Mouse (Mus musculus) spleen, postnatal 36 days (tissue): ENCODE results near the gene Ccdc61.
"Not testable (repeated sequence)": the region's sequence is repeated elsewhere in the genome, so short reads cannot be mapped to it uniquely, and the experiment has no call there.

Source experiments
- DNase-seq, 2 experiments: peaks; one replicate each; pipeline ENCODE4 v3.0.0; 2022; ENCODE audit warnings: low spot score in 2 of 2, mixed read lengths in 1 of 2

Gene Ccdc61

DNA sequence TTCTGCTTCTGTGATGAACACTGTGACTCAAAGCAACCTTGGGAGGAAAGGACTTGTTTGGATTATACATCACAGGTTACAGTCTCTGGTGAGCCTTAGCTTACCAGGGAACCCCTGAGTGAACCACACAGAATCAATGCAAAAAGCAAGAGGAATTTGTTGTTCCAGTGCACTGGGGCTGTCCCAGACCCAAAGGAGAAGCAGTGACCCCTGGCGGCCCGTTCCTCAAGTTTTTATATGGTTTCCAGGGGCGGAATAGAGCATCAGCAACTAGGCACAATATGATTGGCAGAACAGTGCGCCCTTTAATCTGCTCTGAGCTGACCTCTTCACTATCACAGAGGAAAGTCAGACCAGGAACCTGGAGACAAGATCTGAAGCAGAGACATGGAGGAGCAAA is 6.0 kb upstream of the Ccdc61 start:
- no peak for DNase-seq

DNA sequence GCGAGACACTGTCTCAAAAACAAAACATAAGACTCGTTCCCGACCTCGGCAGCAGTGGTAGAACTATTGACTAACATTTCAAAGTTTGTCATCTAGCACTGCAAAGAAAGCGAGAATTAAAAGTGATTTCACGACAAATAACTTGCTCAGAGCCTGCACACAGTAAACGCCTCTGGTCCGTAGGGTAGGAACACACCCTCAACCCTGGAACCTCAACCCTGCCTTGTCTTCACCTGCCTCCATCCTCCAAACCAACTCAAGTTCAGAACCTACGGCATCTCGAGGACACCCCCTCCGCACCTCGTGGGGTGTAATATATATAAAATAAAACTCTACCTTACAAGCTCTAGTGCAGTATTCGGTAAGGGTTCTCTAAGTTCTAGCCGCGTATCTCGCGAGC is 418 bp downstream of the Ccdc61 start:
- DNase-seq, result no peak

DNA sequence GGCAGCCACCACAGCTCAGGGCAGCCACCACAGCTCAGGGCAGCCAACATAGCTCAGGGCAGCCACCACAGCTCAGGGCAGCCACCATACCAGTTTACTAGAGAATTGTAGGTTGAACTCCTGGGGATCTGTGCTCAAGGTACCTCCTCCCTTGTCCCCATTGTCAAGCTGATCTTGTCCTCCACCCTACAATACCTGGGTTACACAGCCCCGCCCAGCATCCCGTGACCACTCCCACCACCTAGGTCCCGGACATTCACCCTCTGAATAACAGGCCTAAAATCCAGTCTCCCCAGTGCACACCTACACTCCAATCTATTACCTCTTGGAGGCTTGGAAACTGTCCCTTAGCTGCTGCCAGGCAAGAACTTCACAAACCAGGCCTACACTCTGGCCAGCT is 5.2 kb downstream of the Ccdc61 start:
- no peak for DNase-seq

DNA sequence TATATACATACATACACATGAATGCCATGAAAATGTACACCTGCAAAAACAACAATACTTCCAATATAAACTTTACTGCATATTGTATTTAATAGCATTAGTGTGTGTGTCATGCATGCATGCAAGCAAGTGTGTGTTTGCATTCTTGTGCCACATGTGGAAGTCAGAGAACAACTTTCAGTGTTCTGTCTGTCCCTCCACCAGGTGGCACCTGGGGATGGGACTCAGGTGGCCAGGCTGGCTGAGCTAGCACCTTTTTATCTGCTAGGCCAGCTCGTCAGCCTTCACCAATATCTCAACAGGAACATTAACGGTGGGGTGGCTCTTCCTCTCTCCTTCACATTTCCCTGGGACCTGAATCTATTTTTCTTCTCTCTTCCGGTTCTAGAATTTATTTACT is 7.7 kb downstream of the Ccdc61 start:
- DNase-seq, result no peak

DNA sequence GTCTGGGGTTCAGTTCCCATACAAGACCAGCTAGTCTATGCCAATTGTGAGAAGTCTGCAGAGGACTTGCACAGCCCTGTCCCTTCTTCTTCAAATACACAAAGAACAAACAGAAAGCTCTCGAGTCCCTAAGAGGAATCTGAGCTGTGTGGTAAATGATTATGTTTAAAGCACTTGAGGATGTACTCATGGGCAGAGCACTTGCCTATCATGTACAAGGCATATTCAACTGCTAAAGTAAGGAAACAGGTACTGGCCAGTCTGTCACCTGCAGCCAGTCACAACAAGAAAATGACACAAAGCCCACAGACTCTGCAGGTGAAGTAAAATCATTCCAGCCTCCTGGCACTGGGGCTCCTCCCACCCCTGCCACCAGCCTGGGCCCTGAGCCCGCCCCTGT is 9.7 kb downstream of the Ccdc61 start:
- no peak for DNase-seq

DNA sequence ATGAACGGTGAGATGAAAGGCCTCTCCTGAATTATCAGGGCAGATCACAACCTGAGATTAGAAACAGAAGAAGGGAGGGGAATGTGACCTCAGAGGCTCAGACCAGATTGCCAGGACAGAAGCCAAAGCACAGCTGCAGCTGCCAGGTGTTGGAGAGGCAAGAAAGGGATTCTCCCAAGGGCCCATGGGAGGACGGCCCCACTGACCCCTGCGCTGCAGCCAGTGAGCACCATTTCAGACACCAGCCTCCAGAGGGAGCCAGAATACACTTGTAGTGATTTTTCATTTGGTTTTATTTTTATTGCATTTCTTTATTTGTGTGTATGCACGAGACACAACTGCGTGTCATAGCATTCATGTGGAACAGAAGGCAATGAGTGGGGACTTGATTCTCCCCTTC is 13.7 kb downstream of the Ccdc61 start:
- no peak for DNase-seq

DNA sequence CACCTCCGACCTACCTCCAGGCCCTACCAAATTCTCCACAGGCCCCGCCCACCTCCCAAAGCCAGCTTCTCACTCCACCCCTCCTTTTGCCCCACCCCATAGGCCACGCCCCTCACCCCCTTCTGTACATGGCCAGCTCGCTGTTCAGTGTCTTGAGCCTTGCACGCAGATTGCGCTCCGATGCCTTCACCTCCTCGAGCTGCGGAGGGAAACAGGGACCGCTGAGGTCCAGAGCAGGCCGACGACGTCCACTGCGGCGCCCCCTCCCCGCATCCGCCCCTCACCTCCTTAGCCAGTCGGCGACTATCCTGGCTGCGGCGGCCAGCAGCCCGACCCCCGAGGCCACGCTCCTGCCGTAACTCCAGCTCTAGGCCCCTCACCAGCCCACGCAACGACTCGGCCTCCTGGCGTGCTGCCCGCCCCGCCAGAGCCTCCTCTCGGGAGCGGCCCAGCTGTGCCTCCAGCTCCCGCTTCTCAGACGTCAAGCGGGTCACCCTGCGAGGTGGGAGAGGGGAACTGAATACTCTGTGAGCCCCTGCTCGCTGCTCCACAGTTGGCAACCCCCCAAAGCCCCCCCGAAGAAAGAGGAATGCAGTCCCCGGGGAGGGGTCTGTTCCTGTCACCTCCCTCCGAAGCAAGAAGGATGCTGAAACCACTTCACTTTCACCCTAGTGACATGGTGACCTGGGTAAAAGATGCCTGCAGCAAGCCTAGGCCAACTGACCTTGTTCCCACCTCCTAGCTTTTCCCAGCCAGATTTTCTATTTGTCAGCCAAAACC is 16.4 kb downstream of the Ccdc61 start:
- peak; percentile 13 to 44 for DNase-seq

DNA sequence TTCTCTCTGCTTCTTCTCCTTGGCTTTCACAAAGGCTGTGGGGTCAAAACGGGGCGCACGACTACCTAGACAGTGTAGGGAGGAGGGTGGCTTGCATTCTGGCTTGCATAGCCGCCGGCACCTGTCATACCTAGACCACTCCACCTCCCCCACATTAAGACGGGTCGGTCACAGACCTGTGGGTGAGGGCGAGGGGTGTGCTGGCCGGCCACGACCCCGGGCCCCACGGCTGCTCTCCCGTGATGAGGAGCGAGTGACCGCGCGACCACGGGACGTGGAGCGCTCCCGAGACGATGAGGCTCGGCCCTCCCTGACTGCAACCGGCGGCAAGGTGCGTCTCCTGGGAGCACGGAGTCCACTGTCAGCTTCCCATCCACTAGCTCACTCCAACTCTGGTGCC is 17.2 kb downstream of the Ccdc61 start:
- DNase-seq, result no peak

DNA sequence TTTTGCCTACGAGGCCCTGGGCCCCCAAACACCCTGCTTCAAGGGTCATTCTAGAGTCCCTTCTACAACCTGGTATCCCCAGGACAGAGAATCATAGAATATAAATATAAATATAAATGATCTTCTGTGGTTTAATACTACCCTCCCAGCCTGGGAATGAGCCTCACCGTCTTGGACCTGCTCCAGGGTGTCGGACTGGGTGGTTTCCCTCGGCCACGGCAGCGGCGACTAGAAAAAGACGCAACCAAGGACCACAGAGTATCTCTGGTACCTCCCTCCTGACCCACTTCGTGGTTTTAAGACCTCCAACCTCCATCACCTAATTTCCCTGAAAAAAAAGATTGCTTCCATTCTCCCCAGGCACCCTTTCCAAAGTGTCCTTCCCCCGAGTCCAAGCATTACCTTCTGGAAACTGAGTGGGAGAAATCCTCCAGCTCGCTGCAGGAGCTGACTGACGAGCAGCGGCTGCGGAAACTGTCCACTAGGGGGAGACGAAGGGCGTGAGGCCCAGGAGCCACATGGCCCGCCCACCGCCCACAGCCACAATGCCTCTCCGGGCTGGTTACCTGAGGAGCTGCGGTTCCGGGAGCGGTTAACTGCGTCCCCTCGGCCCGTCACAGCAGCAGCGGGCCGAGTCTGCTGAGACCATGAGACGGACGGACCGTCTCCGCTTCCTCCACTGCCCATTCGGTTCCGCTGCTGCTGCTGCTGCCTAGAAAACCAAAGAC is 18.2 kb downstream of the Ccdc61 start:
- DNase-seq, result peak; percentile 75 to 76

DNA sequence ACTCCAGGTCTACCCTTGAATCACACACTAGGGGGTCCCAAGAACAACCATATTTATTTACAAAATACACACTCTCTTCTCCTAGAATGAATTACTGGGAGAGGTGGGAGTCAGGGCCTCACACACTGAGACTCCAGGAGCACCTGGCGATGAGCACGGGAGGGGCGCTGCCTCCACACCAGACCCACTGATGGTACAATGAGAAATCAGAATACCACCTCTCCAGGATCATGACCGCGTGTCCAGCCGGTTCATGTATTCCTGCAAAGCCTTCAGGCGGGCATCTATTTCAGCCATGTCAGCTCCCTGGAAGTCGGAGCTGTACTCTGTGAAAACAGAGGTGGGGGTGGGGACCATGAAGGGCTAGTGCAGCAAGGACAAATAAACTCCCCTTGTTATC is 19.4 kb downstream of the Ccdc61 start:
- DNase-seq, result no peak

DNA sequence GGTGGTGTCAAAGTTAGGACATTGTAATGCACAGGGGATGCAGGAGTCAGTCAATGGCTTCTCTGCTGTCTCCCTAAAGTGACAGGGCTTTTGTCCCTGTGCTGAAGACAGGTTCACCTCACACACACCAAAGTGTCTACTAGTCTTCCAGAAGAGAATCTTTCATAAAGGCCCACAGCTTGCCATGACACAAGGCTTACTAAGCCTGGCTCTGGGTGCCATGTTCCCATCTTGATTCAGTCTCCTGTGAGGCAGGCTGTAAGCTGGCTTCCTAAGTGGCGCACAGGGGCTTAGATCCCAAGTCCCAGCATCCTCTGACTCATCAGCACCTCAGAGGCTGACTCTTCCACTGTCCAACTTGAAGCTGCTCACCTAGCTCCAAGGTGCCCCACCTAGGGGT is 23.3 kb downstream of the Ccdc61 start:
- no peak for DNase-seq

DNA sequence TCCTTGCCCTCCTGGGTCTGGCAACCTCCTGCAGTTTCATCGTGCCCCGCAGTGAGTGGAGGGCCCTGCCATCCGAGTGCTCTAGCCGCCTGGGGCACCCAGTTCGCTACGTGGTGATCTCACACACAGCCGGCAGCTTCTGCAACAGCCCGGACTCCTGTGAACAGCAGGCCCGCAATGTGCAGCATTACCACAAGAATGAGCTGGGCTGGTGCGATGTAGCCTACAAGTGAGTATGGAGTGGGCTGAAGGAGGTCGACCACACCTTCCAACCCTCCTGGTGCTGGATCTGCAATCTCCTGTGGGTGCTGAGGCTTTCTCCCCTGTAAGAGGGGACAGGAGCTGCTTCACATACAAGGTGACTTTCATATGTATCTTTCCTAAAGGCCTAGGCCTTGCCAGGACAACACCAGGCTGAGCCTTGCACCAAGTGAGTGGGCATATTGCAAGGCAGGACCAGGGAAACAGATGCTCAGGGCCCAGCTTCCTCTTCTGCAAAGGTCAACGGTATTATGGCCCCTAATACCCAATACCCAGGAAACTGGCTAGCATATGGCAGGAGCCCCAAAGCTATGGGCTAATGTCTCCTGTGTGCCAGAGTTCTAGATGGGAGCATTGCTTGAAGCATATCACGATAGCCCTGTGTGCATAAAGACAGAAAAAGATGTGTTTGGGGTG is 25.3 kb downstream of the Ccdc61 start:
- DNase-seq, result no peak

DNA sequence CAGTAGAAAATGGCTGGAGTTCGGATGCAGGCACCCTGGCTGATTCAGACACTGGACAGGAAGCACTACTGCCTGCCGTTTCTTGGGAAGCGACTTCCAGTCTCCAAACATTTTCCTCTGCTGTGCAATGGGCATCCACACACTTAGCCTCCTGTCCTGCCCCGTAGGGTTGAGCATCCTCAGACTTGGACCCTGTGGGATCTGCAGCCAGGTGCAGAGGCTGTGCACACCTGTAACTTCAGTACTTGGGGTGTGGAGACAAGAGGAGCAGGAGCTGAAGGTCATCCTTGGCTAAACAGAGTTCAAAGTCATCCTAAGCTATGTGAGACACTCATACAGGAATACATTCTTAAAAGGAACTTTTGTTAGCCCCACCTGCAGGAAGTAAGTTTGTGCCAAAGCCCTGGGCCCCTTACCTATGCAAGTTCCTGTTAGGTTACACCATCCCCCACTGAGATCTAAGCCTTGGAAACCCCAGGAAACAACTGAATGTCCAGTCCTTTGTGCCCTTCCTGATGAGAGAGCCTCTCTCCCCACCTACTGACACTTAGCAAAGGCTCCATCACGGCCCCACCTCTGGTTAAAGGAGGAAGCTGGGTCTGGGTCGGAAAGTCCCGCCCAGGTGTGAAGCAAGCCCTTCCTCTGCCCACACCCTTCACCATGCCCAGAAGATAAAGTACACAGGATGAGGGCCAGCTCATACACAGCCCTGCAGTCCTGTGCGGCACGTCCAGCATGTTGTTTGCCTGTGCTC is 26.0 kb downstream of the Ccdc61 start:
- DNase-seq, result peak; percentile 64 to 68

DNA sequence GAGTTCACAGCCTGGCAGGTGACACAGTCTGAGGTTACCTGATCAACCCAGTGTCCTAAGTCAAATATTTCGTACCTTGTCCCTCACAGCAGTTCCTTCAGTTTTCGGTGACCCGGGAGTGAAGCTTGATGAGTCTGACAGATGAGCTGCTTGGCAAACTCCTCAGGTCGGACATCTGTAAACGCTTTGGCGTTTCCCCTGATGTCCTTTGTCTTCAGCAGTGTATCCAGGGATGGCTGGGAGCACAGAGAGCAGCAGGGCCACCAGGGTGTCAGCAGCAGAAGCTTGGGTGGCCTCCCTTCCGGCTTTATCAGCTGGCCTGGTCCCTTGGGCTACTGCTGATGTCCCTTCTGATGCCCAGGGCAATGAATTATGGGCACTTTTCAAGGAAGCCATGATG is 31.5 kb downstream of the Ccdc61 start:
- no peak for DNase-seq

DNA sequence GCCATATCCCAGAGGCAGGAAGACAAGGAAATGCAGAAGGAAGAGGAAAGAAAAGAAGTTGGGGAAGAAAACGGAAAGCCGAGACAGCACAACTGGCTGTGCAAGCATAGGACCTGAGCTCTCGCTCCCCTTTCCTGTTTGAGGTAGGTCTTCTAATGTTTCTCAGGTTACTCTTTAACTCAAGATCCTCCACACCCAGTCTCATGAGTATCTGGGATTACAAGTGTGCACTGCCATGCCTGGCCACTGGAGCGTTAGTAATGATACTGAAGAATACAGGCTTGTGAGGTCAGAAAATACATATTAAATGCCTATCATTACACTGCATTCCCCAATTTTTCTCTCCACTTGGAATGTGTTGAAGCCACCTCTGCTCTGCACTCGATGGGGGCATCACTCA is 34.8 kb downstream of the Ccdc61 start:
- no peak for DNase-seq

DNA sequence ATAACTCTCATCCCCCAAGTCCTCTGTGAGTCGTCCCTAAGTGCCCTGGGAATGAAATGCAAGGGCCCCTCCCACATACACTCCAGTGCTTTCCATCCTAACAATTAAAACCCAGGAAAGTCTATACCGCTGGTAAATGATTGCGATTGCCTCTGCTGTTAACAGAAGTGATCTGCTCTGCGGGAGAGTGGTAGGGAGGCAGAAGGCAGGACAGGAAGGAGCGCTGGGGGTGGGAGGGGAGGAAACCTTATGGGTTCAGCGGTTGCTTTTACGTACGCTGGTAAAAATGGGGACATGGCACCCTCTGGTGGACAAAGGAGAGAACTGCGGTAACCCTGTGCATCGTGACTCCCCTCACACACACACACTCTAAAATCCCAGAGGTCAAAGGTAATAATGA is 37.0 kb downstream of the Ccdc61 start:
- peak; percentile 51 to 62 for DNase-seq

DNA sequence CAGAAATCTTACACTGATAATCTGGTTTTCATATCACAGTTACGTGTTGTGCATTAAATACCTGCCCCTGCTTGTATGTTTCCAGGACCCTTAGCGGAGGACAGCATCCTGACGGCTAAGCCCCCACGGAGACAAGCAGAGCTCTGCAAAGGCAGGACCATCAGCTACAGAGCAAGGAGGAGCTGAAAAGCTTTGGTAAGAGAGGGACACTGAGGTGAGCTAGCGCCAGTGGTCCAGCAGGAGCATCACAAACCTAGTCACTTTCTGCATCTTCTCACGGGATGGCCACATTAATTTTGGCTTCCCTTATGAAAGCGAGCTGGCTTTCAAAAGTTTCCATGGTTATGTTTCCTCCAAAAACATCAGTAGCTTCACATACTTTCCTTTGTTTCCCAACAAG is 37.4 kb downstream of the Ccdc61 start:
- DNase-seq, result no peak

DNA sequence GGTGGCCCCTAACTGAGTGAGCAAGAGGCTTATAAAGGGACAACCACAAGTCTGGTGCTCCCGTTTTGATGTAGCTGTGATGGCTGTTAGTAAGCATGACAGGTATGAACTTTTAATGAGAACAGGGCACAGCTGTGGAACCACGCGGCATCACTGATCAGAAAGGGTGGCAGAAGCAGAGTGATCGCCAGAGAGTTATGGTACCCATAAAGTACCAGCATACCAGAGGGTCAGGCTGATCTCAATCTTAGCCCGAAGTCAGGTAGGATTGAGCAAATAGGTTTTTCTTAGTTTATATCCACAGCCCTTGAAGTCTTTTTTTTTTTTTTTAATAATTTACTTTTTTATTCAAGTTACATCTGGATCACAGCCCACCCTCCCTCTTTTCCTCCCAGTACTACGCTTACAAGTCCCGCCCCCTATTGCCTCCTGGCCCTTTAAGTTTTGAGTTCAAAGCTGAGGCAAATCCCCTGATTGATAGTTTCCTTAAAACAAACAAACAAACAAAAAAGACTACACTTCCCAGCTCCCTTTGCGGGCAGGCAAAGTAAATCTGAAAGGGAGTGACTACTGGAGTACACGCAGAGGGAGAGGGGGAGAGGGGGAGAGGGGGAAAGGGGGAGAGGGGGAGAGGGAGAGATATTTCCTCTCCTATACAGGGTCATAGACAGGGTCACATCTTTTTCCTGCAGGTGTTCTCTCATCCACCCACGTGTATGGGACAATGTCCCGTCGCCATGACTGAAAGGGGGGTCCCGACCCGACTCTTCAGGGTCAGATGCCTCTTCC is 38.0 kb downstream of the Ccdc61 start:
- no peak for DNase-seq

DNA sequence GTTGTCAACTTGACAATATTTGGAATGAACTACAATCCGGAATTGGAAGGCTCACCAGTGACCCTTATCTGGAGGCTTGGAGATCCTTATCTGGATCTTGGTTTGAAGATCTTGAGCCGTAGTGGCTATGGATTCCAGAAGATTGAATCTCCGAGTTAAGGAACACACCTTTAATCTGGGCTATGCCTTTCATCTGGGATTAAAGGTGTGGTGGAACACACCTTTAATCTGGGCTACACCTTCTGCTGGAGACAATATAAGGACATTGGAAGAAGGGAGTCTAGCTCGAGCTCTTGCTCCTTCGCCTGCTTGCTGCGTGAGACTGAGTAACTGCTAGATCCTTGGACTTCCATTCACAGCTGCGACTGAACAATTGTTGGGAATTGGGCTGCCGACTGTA is 39.2 kb downstream of the Ccdc61 start, which contains the start of gene Pglyrp1:
Pglyrp1 (plus strand) TSS at position 301 of the 400 bp plus-strand sequence.
- not testable (repeated sequence) for DNase-seq

DNA sequence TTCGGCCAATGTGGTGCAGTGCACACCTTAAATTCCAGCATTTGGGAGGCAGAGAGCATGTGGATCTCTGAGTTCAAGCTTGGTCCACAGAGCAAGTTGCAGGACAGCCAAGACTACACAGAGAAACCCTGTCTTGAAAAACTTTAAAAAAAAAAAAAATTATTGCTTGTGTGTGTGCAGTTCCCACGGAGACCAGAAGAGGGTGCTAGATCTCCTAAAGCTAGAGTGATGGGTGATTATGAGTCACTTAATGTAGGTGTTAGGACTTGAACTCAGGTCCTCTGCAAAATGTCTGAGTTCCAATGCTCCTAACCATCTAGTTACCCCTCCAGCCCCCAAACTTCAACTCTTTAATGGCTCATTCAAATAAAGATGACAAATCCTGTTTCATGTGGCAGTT is 41.7 kb downstream of the Ccdc61 start:
- DNase-seq, result no peak

DNA sequence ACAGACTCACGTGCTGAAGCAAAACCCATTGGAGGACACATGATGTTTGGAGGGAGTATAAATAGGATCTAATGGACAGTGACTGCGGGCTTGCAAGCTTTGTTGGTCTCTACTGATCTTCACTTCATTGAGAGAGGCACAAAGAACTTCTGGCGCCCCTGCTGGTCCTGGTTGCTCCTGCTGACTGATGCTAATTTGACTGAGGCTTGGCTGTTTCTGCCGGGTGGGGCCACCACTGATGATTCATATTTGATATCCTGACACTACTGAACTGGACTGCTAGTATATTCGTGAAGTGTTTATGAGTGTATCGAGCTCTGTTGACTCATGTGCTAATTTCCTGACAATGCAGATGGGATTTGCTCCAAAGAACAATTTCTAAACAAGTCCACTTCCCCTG is 47.4 kb downstream of the Ccdc61 start:
- DNase-seq, result no peak
